Mouse (Mus musculus): ENCODE data around the gene Tmem214. TPM values are rescaled to one million over a fixed set of nuclear protein-coding genes. Genes with fewer than 3 reads are reported as not detected.
A peak's percentile ranks its signal among the peaks of the same experiment; 100 is the strongest.

Tmem214 gene
- polyA plus RNA-seq, 1 experiment from 2014 or later: 72.7 TPM

- H3K4me2 ChIP-seq: no peak overlapping the region
- no peak overlapping the region for H3K27ac ChIP-seq
- no peaks in the 10 kb centered on the region for H3K27me3 ChIP-seq (replicated peaks)
- H3K4me3 ChIP-seq: no peak overlapping the region
- no peak overlapping the region for H3K9ac ChIP-seq
- H3K9me3 ChIP-seq: no peaks in the 10 kb centered on the region
- H3K36me3 ChIP-seq (replicated peaks): peaks cover 13% of the 10 kb centered on the region
- 68% methylated on average over 7 of the region's 7 CpGs for WGBS
- peaks cover 37% of the 10 kb centered on the region for H3K4me1 ChIP-seq
- ATAC-seq (replicated peaks): no peak
Observed at GRCm38 (mm10) chr5:30909300-30909659, 41.5 kb downstream of the Tmem214 start.

- H3K4me1 ChIP-seq: peaks cover 37% of the 10 kb centered on the region
- 85% methylated on average over 7 of the region's 7 CpGs for WGBS
Observed at GRCm38 (mm10) chr5:30909863-30910262, 42.1 kb downstream of the Tmem214 start.

GRCm38 (mm10) chr5:30910481-30910880 is 42.7 kb downstream of the Tmem214 start:
- 0 out of 2 replicates have a peak, but pooled peaks cover 1% of the 10 kb centered on the region for H3K36me3 ChIP-seq (replicated peaks)
- H3K27ac ChIP-seq: no peak overlapping the region
- H3K9ac ChIP-seq: no peak overlapping the region
- ATAC-seq (replicated peaks): no peak
- H3K4me3 ChIP-seq: no peak overlapping the region
- no peak overlapping the region for H3K4me2 ChIP-seq
- H3K9me3 ChIP-seq: no peaks in the 10 kb centered on the region
- peaks cover 35% of the 10 kb centered on the region for H3K4me1 ChIP-seq
- H3K27me3 ChIP-seq (replicated peaks): no peaks in the 10 kb centered on the region

More at GRCm38 (mm10) chr5:30909863-30910262, 42.1 kb downstream of the Tmem214 start:
- ATAC-seq (replicated peaks): no peak
- no peak overlapping the region for H3K9ac ChIP-seq
- no peak overlapping the region for H3K4me2 ChIP-seq
- no peak overlapping the region for H3K27ac ChIP-seq
- no peaks in the 10 kb centered on the region for H3K9me3 ChIP-seq
- H3K4me3 ChIP-seq: no peak overlapping the region
- H3K27me3 ChIP-seq (replicated peaks): no peaks in the 10 kb centered on the region
- peaks cover 7% of the 10 kb centered on the region for H3K36me3 ChIP-seq (replicated peaks)

- ATAC-seq (replicated peaks): no peak
- Histone ChIP-seq H3K27me3 (replicated peaks) (no peaks in the 10 kb centered on the region), H3K4me3 (no peak overlapping the region), H3K27ac (peak overlapping the region; percentile 62; the same call in 1 of the 2 replicates), H3K4me1 (peaks cover 26% of the 10 kb centered on the region), H3K36me3 (replicated peaks) (no peaks in the 10 kb centered on the region), H3K9me3 (no peaks in the 10 kb centered on the region), H3K9ac (no peak overlapping the region), H3K4me2 (no peak overlapping the region)
- whole genome bisulfite sequencing: 48% methylated on average over 5 of the region's 5 CpGs
Observed at GRCm38 (mm10) chr5:30912156-30912555, 44.3 kb downstream of the Tmem214 start.

- 33% methylated on average over 13 of the region's 13 CpGs for WGBS
- peak within 1 kb of the TSS; percentile 22 for H3K4me2 ChIP-seq
Observed at GRCm38 (mm10) chr5:30913060-30913841, 45.4 kb downstream of the Tmem214 start, which contains the start of gene Emilin1. Emilin1 (plus strand) TSS chr5:30913402.

GRCm38 (mm10) chr5:30914101-30914635 is 46.4 kb downstream of the Tmem214 start:
- WGBS: 87% methylated on average over 7 of the region's 7 CpGs
- no peak overlapping the region for H3K9ac ChIP-seq
- H3K9me3 ChIP-seq: no peaks in the 10 kb centered on the region
- H3K4me2 ChIP-seq: peak overlapping the region; percentile 22; the same call in 1 of the 2 replicates
- no peak overlapping the region for H3K4me3 ChIP-seq
- H3K36me3 ChIP-seq (replicated peaks): no peaks in the 10 kb centered on the region
- H3K27me3 ChIP-seq (replicated peaks): no peaks in the 10 kb centered on the region
- H3K4me1 ChIP-seq: peaks cover 18% of the 10 kb centered on the region
- H3K27ac ChIP-seq: peak overlapping the region; percentile 62; the same call in 1 of the 2 replicates
- no peak for ATAC-seq (replicated peaks)

More at GRCm38 (mm10) chr5:30913060-30913841, 45.4 kb downstream of the Tmem214 start, which contains the start of gene Emilin1:
- Histone ChIP-seq H3K27ac (peak within 1 kb of the TSS; percentile 62), H3K9me3 (no peaks in the 10 kb centered on the region), H3K4me3 (no peak within 1 kb of the TSS), H3K9ac (no peak within 1 kb of the TSS), H3K27me3 (replicated peaks) (no peaks in the 10 kb centered on the region), H3K36me3 (replicated peaks) (no peaks in the 10 kb centered on the region), H3K4me1 (peaks cover 22% of the 10 kb centered on the region)
- no peak for ATAC-seq (replicated peaks)

- ATAC-seq (replicated peaks): no peak
- H3K9ac ChIP-seq: no peak overlapping the region
- no peaks in the 10 kb centered on the region for H3K36me3 ChIP-seq (replicated peaks)
- no peaks in the 10 kb centered on the region for H3K9me3 ChIP-seq
- H3K4me1 ChIP-seq: peaks cover 18% of the 10 kb centered on the region
- WGBS: 83% methylated on average over 6 of the region's 6 CpGs
- peak overlapping the region; percentile 22; the same call in 1 of the 2 replicates for H3K4me2 ChIP-seq
- H3K27ac ChIP-seq: no peak overlapping the region
- H3K27me3 ChIP-seq (replicated peaks): no peaks in the 10 kb centered on the region
- H3K4me3 ChIP-seq: no peak overlapping the region
Observed at GRCm38 (mm10) chr5:30914849-30915248, 47.0 kb downstream of the Tmem214 start.

- H3K4me2 ChIP-seq: 0 out of 2 replicates have a peak overlapping the region, but pooled peaks have one; percentile 22
Observed at GRCm38 (mm10) chr5:30915456-30915855, 47.6 kb downstream of the Tmem214 start.

GRCm38 (mm10) chr5:30915974-30916433 is 48.2 kb downstream of the Tmem214 start:
- H3K9ac ChIP-seq: no peak overlapping the region
- no peaks in the 10 kb centered on the region for H3K36me3 ChIP-seq (replicated peaks)

More at GRCm38 (mm10) chr5:30915456-30915855, 47.6 kb downstream of the Tmem214 start:
- Histone ChIP-seq H3K4me1 (peaks cover 20% of the 10 kb centered on the region), H3K4me3 (no peak overlapping the region), H3K36me3 (replicated peaks) (no peaks in the 10 kb centered on the region), H3K9me3 (no peaks in the 10 kb centered on the region), H3K27me3 (replicated peaks) (no peaks in the 10 kb centered on the region), H3K9ac (no peak overlapping the region), H3K27ac (peak overlapping the region; percentile 34; the same call in 1 of the 2 replicates)
- WGBS: 70% methylated on average over 9 of the region's 9 CpGs
- ATAC-seq (replicated peaks): peak; percentile 56

GRCm38 (mm10) chr5:30916841-30917240 is 49.0 kb downstream of the Tmem214 start:
- Histone ChIP-seq H3K27me3 (replicated peaks) (no peaks in the 10 kb centered on the region), H3K27ac (no peak overlapping the region), H3K4me3 (no peak overlapping the region), H3K9me3 (no peaks in the 10 kb centered on the region), H3K9ac (no peak overlapping the region), H3K36me3 (replicated peaks) (no peaks in the 10 kb centered on the region), H3K4me2 (no peak overlapping the region), H3K4me1 (peaks cover 29% of the 10 kb centered on the region)
- WGBS: 94% methylated on average over 9 of the region's 9 CpGs
- no peak for ATAC-seq (replicated peaks)

More at GRCm38 (mm10) chr5:30915974-30916433, 48.2 kb downstream of the Tmem214 start:
- H3K4me1 ChIP-seq: peaks cover 24% of the 10 kb centered on the region
- H3K27ac ChIP-seq: peak overlapping the region; percentile 51
- WGBS: under 1% methylated on average over 7 of the region's 7 CpGs
- ATAC-seq (replicated peaks): peak; percentile 88
- peak overlapping the region; percentile 31 for H3K4me2 ChIP-seq
- H3K9me3 ChIP-seq: no peaks in the 10 kb centered on the region
- H3K4me3 ChIP-seq: no peak overlapping the region; the same call in 1 of the 2 replicates
- no peaks in the 10 kb centered on the region for H3K27me3 ChIP-seq (replicated peaks)

GRCm38 (mm10) chr5:30917348-30917747 is 49.5 kb downstream of the Tmem214 start:
- Histone ChIP-seq H3K36me3 (replicated peaks) (no peaks in the 10 kb centered on the region), H3K9ac (no peak overlapping the region), H3K4me1 (peaks cover 34% of the 10 kb centered on the region), H3K27ac (no peak overlapping the region), H3K9me3 (no peaks in the 10 kb centered on the region), H3K4me3 (no peak overlapping the region), H3K27me3 (replicated peaks) (no peaks in the 10 kb centered on the region), H3K4me2 (no peak overlapping the region)
- WGBS: 88% methylated on average over 11 of the region's 11 CpGs
- ATAC-seq (replicated peaks): no peak

GRCm38 (mm10) chr5:30917891-30918670 is 50.3 kb downstream of the Tmem214 start:
- Histone ChIP-seq H3K27ac (no peak overlapping the region), H3K4me3 (no peak overlapping the region), H3K4me1 (peaks cover 40% of the 10 kb centered on the region), H3K4me2 (no peak overlapping the region), H3K27me3 (replicated peaks) (no peaks in the 10 kb centered on the region), H3K9me3 (no peaks in the 10 kb centered on the region), H3K9ac (no peak overlapping the region), H3K36me3 (replicated peaks) (no peaks in the 10 kb centered on the region)
- ATAC-seq (replicated peaks): no peak
- 82% methylated on average over 31 of the region's 31 CpGs for WGBS

Measured in midbrain, embryonic 15.5 days (tissue).